Mouse (Mus musculus) left cerebral cortex, postnatal 14 days (tissue): ENCODE measurements at regions not wholly inside any gene's neighbourhood (a gene's known extent, or its start where the extent isn't known, plus 50 kb on each side); places are given as distances from the start of the nearest gene placed in this dataset.

Experiments used
- DNase-seq, 2 experiments: peaks; one replicate each; pipeline ENCODE4 v3.0.0; 2021 to 2022; ENCODE audit warnings: low spot score in 2 of 2, mixed read lengths in 1 of 2
- intact Hi-C: fragments of 180-260 bp; cut with DNase I; formaldehyde crosslinking; loops from one replicate; pipeline ENCODE4 v1.15.1; 2025

DNA sequence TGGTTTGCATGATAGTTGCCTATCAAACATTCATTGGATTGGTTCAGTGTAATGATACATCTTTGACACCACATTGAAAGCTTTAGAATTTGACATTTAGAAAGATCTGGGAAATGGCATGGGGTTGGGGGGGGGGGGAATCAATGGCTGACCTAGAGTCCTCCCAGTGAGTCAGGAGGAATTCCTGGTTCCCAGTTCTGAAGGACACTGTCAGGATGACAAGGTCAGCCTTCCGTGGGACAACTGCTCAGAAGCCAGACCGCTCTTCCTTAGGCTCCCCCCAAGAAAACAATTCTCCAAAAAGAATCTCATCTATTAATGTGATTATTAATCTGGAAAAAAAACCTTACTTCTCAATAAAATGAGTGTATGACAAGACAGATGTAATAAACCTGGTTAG lies 132.1 kb upstream of the Grik3 start:
- intact Hi-C loops, result no loop called here
- DNase-seq, result no peak

DNA sequence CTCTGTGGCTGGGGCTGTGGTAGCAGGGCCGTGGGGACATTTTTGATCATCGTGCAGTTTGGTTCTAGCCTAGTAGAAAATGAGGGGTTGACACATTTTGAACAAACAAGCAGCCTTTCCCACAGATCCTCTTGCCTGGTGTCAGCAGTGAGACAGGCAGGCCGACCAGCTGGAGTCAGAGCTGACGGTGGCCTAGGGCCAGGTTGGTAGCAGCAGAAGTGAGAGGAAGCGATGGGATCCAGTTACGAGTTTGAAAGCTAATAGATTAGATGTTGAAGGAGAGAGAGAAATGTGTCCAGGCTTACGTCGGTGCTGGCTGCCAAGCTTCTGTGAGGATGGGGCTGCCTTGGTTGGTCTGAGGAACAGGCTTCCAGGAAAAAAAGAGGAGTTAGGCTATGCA lies 134.1 kb upstream of the Grik3 start:
- intact Hi-C loops, result no loop called here
- DNase-seq, result peak; percentile 16 to 24

- intact Hi-C loops, result no loop called here
- no peak for DNase-seq
These were observed 135.8 kb upstream of the Grik3 start for GRCm38 (mm10) chr4:125354742-125355141.

DNA sequence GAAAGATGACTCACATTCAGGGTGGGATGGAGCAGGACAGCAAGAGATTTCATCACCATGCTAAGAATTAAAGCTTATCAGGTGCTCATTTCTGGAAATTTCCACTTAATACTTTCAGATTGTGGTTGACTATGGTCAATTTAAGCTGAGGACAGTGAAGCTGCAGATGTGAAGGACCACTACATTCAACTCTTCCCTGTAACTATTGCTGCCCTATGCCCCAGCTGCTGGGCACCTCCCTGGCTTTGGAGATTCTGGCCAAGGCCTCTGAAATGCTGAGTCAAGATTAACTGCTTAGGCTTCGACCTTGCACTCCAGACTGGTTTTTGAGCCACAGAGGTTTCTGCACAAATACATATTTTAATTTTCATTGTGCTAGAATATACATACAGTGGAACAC lies 140.4 kb upstream of the Grik3 start:
- DNase-seq, result no peak
- intact Hi-C loops, result no loop called here

- intact Hi-C loops, result no loop called here
- no peak for DNase-seq
These were observed 151.4 kb upstream of the Grik3 start for GRCm38 (mm10) chr4:125339056-125339455.

DNA sequence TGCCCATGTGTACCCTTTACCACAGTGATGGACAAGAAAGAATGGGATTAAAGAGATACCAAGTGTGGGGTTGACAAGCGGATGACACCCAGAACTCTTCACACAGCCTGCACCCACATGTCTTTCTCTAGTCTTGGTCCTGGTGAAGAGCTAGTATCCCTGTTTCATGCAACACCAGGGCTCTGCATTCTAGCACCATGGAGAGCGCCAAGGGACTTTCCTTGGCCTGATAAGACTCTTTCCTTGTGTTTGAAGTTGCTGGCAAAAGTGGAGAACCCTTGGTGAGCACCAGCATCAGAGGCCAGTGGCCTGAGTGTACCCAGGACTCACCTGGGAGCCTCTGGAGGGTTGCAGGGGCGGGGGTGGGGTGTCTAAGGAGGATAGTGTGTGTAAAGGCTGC lies 161.7 kb upstream of the Grik3 start:
- DNase-seq, result no peak

GRCm38 (mm10) chr4:125324495-125324894 lies 166.0 kb upstream of the Grik3 start:
- no peak for DNase-seq
- intact Hi-C loops, result no loop called here

More for the DNA sequence above, 161.7 kb upstream of the Grik3 start:
- intact Hi-C loops, result no loop called here

GRCm38 (mm10) chr4:125319343-125319742 lies 171.2 kb upstream of the Grik3 start:
- no peak for DNase-seq
- intact Hi-C loops, result loop anchor here (5.0 kb wide), 1 partner anchor 78 kb away; no protein-coding TSS in a partner anchor

DNA sequence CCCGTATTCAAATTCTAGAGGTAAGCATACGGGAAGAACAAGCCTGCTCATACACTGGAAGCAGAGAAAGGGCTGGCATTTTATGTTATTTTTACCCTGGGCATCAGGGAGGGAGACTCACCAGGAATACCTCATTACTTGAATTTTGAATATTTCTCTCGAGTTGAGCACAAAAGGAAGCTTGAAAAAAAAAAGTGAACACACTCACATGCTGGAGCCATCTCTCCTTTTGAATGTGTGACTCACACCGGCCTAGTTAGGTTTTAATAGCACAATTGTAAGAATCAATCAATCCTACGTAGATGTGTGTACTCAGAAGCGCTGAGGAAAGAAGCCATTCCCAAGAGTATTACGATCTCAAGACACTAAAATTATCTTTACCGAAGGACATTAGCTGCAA lies 172.2 kb upstream of the Grik3 start:
- DNase-seq, result no peak
- intact Hi-C loops, result loop anchor here (5.0 kb wide), 1 partner anchor 79 kb away; no protein-coding TSS in a partner anchor

DNA sequence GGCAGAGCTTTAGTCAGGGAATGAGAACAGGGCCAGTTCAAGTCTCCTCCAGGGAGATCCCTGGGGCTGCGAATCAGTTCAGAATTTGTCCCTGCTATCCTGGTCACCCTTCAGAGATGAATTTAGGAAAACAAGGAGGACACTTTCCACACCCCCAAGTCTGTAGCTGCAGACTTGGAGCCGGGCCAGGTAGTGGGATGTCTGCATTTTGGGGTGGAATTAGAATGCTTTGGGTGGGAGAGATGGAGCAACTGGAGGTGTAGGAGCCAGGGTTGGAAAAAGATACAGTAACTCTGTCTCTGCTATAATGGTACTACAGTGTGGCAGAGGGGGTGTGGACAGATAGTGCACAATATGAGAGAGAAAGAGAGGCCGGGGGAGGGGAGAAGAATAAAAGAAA lies 173.6 kb upstream of the Grik3 start:
- peak in 1 of 2 experiments; percentile 62 for DNase-seq
- intact Hi-C loops, result loop anchor here (5.0 kb wide), 1 partner anchor 80 kb away; no protein-coding TSS in a partner anchor

- intact Hi-C loops, result loop anchor here (5.0 kb wide), 1 partner anchor 81 kb away; no protein-coding TSS in a partner anchor
- DNase-seq, result peak; percentile 56 to 82
These were observed 174.7 kb upstream of the Grik3 start for GRCm38 (mm10) chr4:125315818-125316217.

GRCm38 (mm10) chr4:125313892-125314291 lies 176.6 kb upstream of the Grik3 start:
- intact Hi-C loops, result no loop called here
- no peak for DNase-seq

DNA sequence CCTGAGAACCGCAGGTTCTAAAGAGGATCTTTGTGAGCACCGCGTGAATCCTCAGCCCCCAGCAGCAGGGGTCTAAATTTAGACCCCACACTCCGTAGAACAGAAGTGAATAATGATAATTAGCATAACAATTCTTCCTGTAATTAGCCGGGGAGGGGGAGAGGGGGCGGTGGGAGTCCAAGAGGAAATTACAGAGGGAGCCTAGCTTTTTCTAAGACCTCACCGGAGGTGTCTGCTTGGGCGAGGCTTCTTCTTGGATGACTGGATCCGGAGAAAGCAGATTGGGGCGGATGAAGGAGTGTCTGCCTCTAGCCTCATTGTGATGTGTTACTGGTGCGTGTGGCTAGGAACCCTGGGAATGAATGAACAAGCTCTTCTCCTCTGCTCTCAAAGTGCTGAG lies 177.2 kb upstream of the Grik3 start:
- intact Hi-C loops, result no loop called here
- DNase-seq, result no peak

GRCm38 (mm10) chr4:125308171-125308570 lies 180.5 kb upstream of the Zc3h12a start:
- intact Hi-C loops, result no loop called here

GRCm38 (mm10) chr4:125305766-125306165 lies 178.1 kb upstream of the Zc3h12a start:
- DNase-seq, result peak in 1 of 2 experiments; percentile 66
- intact Hi-C loops, result no loop called here

More at GRCm38 (mm10) chr4:125308171-125308570, 180.5 kb upstream of the Zc3h12a start:
- no peak for DNase-seq

DNA sequence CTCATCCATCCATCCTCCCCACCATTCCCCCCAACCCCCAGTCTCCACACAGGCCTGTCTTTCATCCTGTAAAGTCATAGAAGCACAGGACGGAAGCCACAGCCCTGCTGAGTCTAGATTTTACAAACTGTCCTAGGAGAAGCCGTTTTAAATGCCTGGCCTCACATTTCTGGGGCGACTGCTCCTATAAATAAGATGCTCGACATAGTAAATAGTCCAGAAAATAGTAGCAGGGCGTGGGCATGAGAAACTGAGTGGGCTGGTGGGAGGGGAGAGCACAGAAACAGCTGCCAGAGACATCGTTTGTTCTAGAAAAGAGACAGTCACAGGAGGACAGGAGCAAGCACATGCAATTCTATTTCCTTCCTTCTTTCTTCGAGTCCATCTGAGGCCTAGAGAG lies 175.0 kb upstream of the Zc3h12a start:
- intact Hi-C loops, result no loop called here
- peak; percentile 62 to 70 for DNase-seq

- intact Hi-C loops, result no loop called here
These were observed 173.1 kb upstream of the Zc3h12a start for GRCm38 (mm10) chr4:125300503-125301457.

DNA sequence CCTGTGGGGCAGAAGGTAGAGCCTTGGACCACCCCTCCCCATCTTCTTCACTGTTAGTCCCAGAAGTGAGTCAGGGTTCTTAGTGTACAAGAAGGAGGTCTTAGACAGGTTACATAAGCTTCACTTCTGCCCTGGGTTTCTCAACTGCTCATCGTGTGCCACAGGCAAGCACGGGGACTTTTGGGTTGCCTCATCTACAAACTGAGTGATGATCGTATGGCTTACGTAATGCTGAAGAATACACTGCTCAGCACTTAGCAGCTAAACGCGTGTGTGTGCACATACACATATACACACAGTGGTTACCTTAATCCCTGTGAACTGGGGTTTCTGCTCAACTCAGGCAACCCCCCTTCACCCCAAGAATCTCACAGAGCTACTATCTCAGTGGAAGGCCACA lies 163.1 kb upstream of the Zc3h12a start:
- DNase-seq, result no peak
- intact Hi-C loops, result no loop called here

More at GRCm38 (mm10) chr4:125300503-125301457, 173.1 kb upstream of the Zc3h12a start:
- peak in 1 of 2 experiments; percentile 55 for DNase-seq

GRCm38 (mm10) chr4:125289709-125290108 lies 162.1 kb upstream of the Zc3h12a start:
- intact Hi-C loops, result no loop called here
- DNase-seq, result no peak

- peak; percentile 67 to 83 for DNase-seq
- intact Hi-C loops, result no loop called here
These were observed 161.4 kb upstream of the Zc3h12a start for GRCm38 (mm10) chr4:125289031-125289449.

- DNase-seq, result no peak
- intact Hi-C loops, result no loop called here
These were observed 155.3 kb upstream of the Zc3h12a start for GRCm38 (mm10) chr4:125282974-125283319.
